Mouse (Mus musculus) T-cell, adult 66 days (primary cell): ENCODE measurements around the gene Wbp2. TPM values are rescaled to one million over a fixed set of nuclear protein-coding genes. Genes with fewer than 3 reads are reported as not detected.

Source experiments
- total RNA-seq, 2 experiments: library from RNA; stranded (reverse); gene quantifications; 3 replicates in 1 of 2; 4 replicates in 1 of 2; pipeline ENCODE4 v1.2.4; 2023

The Wbp2 gene
- 100 to 1,000 TPM; 145 to 163 TPM for total RNA-seq

GRCm38 (mm10) chr11:116086258-116087193, at the start of gene Wbp2:
Gene Wbp2 (minus strand): TSS chr11:116086995.

GRCm38 (mm10) chr11:116130488-116131205, 43.9 kb upstream of the Wbp2 start, which contains the start of gene Trim65:
Gene Trim65 (minus strand): TSS chr11:116131128.

GRCm38 (mm10) chr11:116127156-116127980, 40.6 kb upstream of the Wbp2 start, which contains the start of gene Trim47:
Gene Trim47 (minus strand): TSS chr11:116127210.

GRCm38 (mm10) chr11:116077446-116078204, 9.2 kb downstream of the Wbp2 start, which contains the start of gene Unc13d:
Gene Unc13d (minus strand): TSS chr11:116077961.

GRCm38 (mm10) chr11:116030088-116030897, 56.5 kb downstream of the Wbp2 start, which contains the start of gene Unk:
Gene Unk (plus strand): TSS chr11:116030322.

Other genes with a start within 250 kb of the Wbp2 start
- gene Myo15b, start 228.6 kb downstream of the Wbp2 start, total RNA-seq = 1 to 10 TPM in 1 of 2 experiments, not detected in 1; 1.2 TPM
- 1 to 10 TPM; 2.2 to 2.4 TPM for gene Smim5, start 187.0 kb downstream of the Wbp2 start, total RNA-seq
- gene Smim6, start 175.0 kb downstream of the Wbp2 start, total RNA-seq = not detected
- gene Sap30bp, start 153.7 kb downstream of the Wbp2 start, total RNA-seq = 10 to 100 TPM; 41.0 to 56.5 TPM
- gene Recql5, start 153.5 kb downstream of the Wbp2 start, total RNA-seq = 10 to 100 TPM; 21.4 to 23.4 TPM
- gene Itgb4, start 112.3 kb downstream of the Wbp2 start, total RNA-seq = under 1 TPM in 1 of 2 experiments, not detected in 1; 0.12 TPM
- 10 to 100 TPM; 16.1 to 20.7 TPM for gene Galk1, start 74.3 kb downstream of the Wbp2 start, total RNA-seq
- gene H3f3b, start 59.0 kb downstream of the Wbp2 start, total RNA-seq = 1,000 to 10,000 TPM; 1,503 to 1,566 TPM
- 10 to 100 TPM; 49.6 to 53.8 TPM for gene Unk, start 56.7 kb downstream of the Wbp2 start, total RNA-seq
- gene Unc13d, start 9.0 kb downstream of the Wbp2 start, total RNA-seq = 10 to 100 TPM; 87.7 TPM
- 1 to 10 TPM; 1.9 to 3.2 TPM for gene Trim47, start 40.2 kb upstream of the Wbp2 start, total RNA-seq
- 10 to 100 TPM; 37.9 to 43.8 TPM for gene Trim65, start 44.1 kb upstream of the Wbp2 start, total RNA-seq
- 10 to 100 TPM; 47.3 to 65.1 TPM for gene Mrpl38, start 51.9 kb upstream of the Wbp2 start, total RNA-seq
- gene Fbf1, start 81.2 kb upstream of the Wbp2 start, total RNA-seq = 10 to 100 TPM; 27.4 to 31.2 TPM
- gene Ten1, start 111.9 kb upstream of the Wbp2 start, total RNA-seq = 10 to 100 TPM; 39.4 to 48.5 TPM
- 10 to 100 TPM; 24.5 to 35.6 TPM for gene Acox1, start 112.0 kb upstream of the Wbp2 start, total RNA-seq
- under 1 TPM; 0.20 to 0.36 TPM for gene Evpl, start 151.1 kb upstream of the Wbp2 start, total RNA-seq
- gene Srp68, start 187.2 kb upstream of the Wbp2 start, total RNA-seq = 10 to 100 TPM; 63.3 to 67.3 TPM
- gene Galr2, start 193.9 kb upstream of the Wbp2 start, total RNA-seq = not detected
- gene Exoc7, start 220.2 kb upstream of the Wbp2 start, total RNA-seq = 10 to 100 TPM; 56.2 to 64.5 TPM
- under 1 TPM; 0.87 to 0.92 TPM for gene Foxj1, start 248.4 kb upstream of the Wbp2 start, total RNA-seq